Mouse (Mus musculus) right cerebral cortex, postnatal 4 days (tissue): Measurements from ENCODE around the gene Ccdc71.

Experiments used
- DNase-seq: peaks from one replicate; pipeline ENCODE4 v3.0.0-alpha.2; 2022

Ccdc71 gene

GRCm38 (mm10) chr9:108461181-108461631, 879 bp downstream of the Ccdc71 start, which contains the start of gene Klhdc8b:
Klhdc8b (minus strand) TSS chr9:108461581.
- no peak for DNase-seq

- DNase-seq: no peak
These were observed 1.3 kb downstream of the Ccdc71 start for GRCm38 (mm10) chr9:108461675-108462074.

- DNase-seq: no peak
These were observed 1.9 kb downstream of the Ccdc71 start for GRCm38 (mm10) chr9:108462192-108462591.

DNA sequence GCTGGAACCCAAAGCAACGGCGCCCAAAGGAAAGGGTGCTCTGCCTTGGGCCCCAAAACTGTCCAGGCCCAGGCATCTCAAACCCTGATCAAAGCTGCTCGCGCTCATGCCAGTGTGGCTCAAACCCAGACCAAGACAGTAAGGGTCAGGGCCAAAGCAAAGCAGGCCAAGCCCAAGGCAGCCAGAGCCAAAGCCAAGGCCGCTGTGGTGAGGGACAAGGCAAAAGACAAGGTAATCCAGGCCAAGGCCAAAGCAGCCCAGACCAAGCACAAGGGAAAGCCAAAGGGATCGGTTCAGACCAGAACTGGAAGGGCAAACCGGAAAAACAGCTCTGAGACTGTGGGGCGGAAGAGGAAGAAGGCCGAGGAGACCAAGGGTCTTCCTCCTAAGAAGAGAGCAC, 3.4 kb downstream of the Ccdc71 start:
- DNase-seq: no peak

DNA sequence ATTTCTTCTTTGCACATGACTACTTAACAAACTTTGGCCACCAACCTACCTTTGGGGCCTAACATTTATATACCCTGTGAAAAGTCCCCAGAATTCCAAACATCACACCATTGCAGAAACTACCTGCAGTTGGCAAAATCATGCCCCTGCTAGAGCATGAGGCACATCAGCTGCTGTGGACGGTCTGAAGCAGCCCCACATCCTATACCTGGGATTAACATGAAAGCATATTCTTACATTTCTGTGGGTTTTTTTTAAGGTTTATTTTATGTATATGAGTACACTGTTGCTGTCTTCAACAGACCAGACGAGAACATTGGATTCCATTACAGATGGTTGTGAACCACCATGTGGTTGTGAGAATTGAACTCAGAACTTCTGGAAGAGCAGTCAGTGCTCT, 5.9 kb downstream of the Ccdc71 start:
- no peak for DNase-seq

DNA sequence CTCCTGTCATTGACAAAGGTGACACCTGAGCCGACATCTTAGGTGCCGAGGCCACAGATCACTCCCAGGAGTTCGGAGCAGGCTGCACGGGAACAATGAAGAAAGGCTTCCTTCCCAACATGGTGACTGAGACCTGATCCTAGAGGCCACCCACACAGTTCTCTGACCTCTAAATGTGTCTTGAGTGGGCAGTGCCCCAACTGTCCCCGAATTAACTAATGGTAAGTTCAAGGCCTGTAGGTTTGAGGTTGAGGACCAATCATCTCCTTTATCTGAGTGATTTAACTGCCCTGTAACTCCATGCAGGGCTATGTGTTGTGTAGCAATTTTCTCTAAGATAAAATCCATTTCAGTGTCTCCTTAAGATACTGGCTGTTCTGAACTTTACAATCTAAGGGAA, 9.1 kb downstream of the Ccdc71 start:
- no peak for DNase-seq

- no peak for DNase-seq
These were observed 9.5 kb downstream of the Ccdc71 start for GRCm38 (mm10) chr9:108469845-108470244.

DNA sequence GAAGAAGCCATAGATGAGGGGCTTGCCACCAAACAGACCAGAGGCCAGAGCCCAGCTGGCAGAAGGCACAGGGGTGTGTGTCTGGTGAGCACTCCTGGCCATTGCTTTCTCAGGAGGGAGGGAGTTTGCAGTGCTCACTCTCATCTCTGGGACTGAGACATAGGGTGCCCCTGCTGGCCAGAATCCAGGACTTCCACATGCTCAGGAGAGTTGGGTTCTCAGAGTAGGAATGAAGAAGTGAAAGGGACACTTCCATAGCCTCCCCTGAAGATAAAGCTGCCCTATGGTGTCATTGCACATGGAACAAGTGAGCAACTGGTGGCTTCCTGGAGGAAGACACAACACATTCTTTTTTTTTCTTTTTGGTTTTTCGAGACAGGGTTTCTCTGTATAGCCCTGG, 14.2 kb downstream of the Ccdc71 start:
- no peak for DNase-seq

GRCm38 (mm10) chr9:108478638-108479156, 18.4 kb downstream of the Ccdc71 start:
- peak; percentile 59 for DNase-seq

DNA sequence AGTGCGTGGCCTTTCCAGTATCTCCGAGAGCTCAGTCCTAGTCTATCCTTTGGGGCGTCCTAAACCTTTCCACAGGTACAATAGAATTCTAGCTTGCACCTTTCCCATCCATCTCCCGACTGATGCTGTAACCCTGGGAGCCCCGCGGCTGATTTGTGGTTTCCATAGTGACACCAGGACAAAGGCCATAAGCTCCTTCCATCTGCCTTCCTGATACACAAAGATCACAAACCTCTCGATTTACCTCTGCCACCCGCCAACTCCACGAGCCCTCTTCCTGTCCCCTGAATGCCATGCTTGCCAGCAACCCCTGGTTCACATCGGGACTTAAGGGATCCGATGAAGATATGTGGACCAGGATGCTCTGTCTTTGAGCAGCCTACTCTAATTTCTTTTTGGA, 18.9 kb downstream of the Ccdc71 start:
- DNase-seq: no peak

- DNase-seq: no peak
These were observed 19.5 kb downstream of the Ccdc71 start, which contains the start of gene Lamb2 for GRCm38 (mm10) chr9:108479721-108480351. Lamb2 (plus strand) TSS chr9:108479736.

DNA sequence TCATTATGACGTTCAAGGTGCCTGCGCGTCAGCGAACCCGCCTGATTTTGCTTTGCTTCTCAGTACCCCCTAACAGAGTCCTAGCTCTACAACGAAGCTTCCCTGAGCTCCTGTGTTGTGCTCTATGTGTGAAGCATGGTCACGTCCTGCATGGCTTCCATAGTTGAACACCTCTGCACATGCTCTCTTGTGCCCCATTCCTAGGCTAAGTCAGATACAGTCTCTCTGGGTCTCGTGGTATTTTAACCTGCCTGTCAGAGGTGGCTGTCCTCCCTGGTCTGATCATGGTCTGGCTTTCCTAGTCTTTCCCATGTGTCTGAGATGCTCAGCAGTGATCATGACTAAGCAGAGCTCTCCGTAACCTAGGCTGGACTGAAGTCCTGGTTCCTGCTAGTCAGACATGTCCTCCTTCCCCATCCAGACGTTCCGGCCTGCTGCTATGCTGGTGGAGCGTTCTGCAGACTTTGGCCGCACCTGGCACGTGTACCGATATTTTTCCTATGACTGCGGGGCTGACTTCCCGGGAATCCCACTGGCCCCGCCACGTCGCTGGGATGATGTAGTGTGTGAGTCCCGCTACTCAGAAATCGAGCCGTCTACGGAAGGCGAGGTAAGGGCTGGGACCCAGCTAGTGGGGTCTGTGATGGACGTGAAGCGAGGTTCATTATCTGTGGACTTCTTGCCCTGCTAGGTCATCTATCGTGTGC, 20.6 kb downstream of the Ccdc71 start:
- no peak for DNase-seq

DNA sequence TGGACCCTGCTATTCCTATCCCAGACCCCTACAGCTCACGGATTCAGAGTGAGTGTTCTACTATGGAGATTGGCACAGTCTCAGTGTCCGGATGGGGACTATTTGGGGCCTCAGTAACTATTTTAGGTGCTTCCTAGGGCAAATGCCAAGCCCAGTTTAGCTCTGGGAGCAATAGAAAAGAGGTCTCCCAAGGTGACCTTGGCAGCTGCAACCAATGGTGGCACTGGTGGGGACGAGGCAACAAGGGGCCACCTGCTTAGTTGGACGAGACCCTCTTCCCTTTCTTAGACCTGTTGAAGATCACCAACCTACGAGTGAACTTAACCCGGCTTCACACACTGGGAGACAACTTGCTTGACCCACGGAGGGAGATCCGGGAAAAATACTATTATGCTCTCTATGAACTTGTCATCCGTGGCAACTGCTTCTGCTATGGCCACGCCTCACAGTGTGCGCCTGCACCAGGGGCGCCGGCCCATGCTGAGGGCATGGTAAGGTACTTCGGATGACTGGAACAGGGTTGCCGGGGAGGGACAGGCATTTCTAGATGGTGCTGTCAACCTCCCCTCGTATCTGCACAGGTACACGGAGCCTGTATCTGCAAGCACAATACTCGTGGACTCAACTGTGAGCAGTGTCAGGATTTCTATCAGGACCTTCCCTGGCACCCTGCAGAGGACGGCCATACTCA, 21.3 kb downstream of the Ccdc71 start:
- DNase-seq: no peak

DNA sequence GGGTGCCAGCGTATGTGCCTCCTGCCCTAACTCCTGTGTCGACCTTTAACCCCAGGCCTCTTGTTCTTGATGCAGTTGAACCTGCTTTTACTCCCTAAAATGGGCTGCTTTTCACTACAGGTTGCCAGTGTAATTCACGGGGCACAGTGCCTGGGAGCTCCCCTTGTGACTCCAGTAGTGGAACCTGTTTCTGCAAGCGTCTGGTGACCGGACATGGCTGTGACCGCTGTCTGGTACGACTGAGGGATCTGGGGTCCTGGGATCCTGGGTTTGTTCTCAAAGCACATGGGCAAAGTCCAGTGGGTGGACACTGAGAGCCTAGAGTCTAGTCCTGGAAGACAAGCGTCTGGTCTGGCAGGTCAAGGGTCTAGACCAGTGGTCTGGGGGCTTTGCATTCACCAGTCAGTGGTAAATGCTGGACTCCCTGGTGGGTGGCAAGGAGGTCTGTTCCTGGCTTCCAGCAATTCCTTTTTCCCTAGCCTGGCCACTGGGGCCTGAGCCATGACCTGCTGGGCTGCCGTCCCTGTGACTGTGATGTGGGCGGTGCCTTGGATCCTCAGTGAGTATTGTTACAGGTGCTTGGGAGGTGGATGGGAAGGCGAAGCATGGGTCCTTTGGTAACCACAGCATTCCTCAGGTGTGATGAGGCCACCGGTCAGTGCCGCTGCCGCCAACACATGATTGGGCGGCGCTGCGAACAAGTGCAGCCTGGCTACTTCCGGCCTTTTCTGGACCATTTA, 22.9 kb downstream of the Ccdc71 start:
- no peak for DNase-seq

- no peak for DNase-seq
These were observed 23.7 kb downstream of the Ccdc71 start for GRCm38 (mm10) chr9:108484021-108484420.

DNA sequence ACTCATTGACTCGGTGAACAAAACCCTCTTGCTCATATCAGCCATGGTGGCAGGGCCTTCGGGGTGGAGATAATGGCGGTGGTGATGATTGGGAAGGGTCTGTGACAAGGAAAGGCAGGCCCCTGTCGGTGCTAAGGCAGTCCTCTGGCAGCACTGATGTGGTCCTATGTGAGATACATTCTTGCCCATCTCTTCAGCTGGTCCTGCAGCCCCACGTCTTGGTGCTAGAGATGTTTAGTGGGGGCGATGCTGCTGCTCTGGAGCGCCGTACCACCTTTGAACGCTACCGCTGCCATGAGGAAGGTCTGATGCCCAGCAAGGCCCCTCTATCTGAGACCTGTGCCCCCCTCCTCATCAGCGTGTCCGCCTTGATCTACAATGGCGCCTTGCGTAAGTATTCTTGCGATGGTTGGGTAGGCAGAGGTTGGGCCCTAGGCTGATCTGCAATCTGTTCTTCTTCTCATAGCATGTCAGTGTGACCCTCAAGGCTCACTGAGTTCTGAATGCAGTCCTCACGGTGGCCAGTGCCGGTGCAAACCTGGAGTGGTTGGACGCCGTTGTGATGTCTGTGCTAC, 25.1 kb downstream of the Ccdc71 start:
- DNase-seq: no peak

GRCm38 (mm10) chr9:108486973-108487530, 26.7 kb downstream of the Ccdc71 start:
- no peak for DNase-seq

DNA sequence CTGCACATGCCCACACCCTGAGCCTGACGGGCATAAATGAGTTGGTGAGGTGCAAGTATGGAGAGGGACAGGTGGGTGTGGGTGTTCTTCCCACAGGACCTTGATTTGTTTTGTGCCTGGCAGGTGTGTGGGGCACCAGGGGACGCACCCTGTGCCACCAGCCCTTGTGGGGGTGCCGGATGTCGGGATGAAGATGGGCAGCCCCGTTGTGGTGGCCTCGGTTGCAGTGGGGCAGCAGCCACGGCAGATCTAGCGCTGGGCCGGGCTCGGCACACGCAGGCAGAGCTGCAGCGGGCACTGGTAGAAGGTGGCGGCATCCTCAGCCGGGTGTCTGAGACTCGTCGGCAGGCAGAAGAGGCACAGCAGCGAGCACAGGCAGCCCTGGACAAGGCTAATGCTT, 28.1 kb downstream of the Ccdc71 start:
- no peak for DNase-seq

GRCm38 (mm10) chr9:108489215-108489614, 28.9 kb downstream of the Ccdc71 start:
- no peak for DNase-seq

- DNase-seq: no peak
These were observed 29.6 kb downstream of the Ccdc71 start for GRCm38 (mm10) chr9:108489702-108490558.
